Mouse (Mus musculus) liver, embryonic 12.5 days (tissue): ENCODE results near the gene Lexm. TPM values are rescaled to one million over a fixed set of nuclear protein-coding genes. Genes with fewer than 3 reads are reported as not detected.

Experiments
- ATAC-seq: fragments of 200-750 bp; cut with Nextera tagmentation; 2 replicates; pipeline ENCODE4 v1.8.0; 2017; ENCODE audit warnings: moderate number of reproducible peaks, mild to moderate bottlenecking, moderate library complexity
- H3K27ac ChIP-seq: fragments of 300-500 bp; sonication (generic); 2 replicates; pipeline ENCODE4 v1.5.1; 2016; ENCODE audit warnings: mild to moderate bottlenecking
- H3K27me3 ChIP-seq: fragments of 300-500 bp; sonication (generic); replicated peaks from 2 replicates; pipeline ENCODE4 v1.6.1; 2016; ENCODE audit warnings: mild to moderate bottlenecking, moderate library complexity
- H3K36me3 ChIP-seq: fragments of 300-500 bp; sonication (generic); 2 replicates; pipeline ENCODE4 v1.6.1; 2016; ENCODE audit warnings: mild to moderate bottlenecking, moderate library complexity
- H3K4me1 ChIP-seq: fragments of 300-500 bp; sonication (generic); 2 replicates; pipeline ENCODE4 v1.6.1; 2016
- H3K4me2 ChIP-seq: fragments of 300-500 bp; sonication (generic); 2 replicates; pipeline ENCODE4 v1.6.1; 2016; ENCODE audit warnings: mild to moderate bottlenecking, moderate library complexity
- H3K4me3 ChIP-seq: fragments of 300-500 bp; sonication (generic); 2 replicates; pipeline ENCODE4 v1.5.1; 2016; ENCODE audit warnings: mild to moderate bottlenecking, moderate library complexity
- H3K9ac ChIP-seq: fragments of 300-500 bp; sonication (generic); 2 replicates; pipeline ENCODE4 v1.6.1; 2016; ENCODE audit warnings: mild to moderate bottlenecking, moderate library complexity
- H3K9me3 ChIP-seq: fragments of 300-500 bp; sonication (generic); replicated peaks from 2 replicates; pipeline ENCODE4 v1.6.1; 2016; ENCODE audit warnings: mild to moderate bottlenecking, moderate library complexity
- WGBS: fragments of 180-500 bp; shearing (Covaris S2); methylation state at CpG from one replicate; pipeline ENCODE4 v1.1.7; 2016; ENCODE audit not compliant: insufficient replicate concordance; 5-methylcytosine and 5-hydroxymethylcytosine counted together
- polyA plus RNA-seq: library from polyadenylated mRNA; unstranded; fragments of >200 nt; fragmentation: Nextera tagmentation; extraction: Ambion mirVana; gene quantifications from 2 replicates; pipeline ENCODE4 v1.2.1, GENCODE M21; 2016

Gene Lexm
- polyA plus RNA-seq, 1 experiment from 2014 or later = 0.26 TPM

DNA sequence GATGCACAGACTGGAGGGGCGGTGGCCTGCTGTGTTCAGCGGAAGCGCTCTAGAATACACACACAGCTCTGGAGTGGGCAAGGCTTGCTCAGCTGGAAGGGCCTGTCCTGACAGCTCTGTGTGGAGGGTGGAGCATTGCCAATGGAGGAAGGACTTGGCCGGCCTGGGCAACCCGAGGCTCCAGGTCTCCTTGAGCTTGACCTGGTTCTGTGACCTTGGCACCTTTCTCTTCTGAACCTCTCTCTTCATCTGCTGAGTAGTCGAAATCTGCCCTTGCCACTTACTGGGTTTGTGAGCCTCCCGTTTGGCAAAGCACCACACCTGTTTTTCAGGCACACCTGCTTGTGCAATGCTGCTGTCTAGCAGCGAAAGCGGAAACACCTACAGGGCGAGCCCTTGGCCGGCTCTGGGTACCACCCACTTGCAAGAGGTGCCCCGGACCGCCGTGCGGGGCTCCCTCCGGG, 5.0 kb upstream of the Lexm start, which contains the start of gene Ttc22:
Gene Ttc22, plus strand, starts transcription at position 403 of the 464 bp plus-strand sequence.
- peaks cover 10% of the 10 kb centered on the region for H3K4me1 ChIP-seq
- no peak within 1 kb of the TSS for H3K9ac ChIP-seq
- peaks cover 83% of the 10 kb centered on the region for H3K27me3 ChIP-seq
- H3K4me3 ChIP-seq = no peak within 1 kb of the TSS
- H3K36me3 ChIP-seq = no peaks in the 10 kb centered on the region
- H3K27ac ChIP-seq = no peak within 1 kb of the TSS
- H3K4me2 ChIP-seq = no peak within 1 kb of the TSS
- no peaks in the 10 kb centered on the region for H3K9me3 ChIP-seq
- no peak for ATAC-seq
- WGBS = 22% methylated on average over 16 of the region's 16 CpGs

DNA sequence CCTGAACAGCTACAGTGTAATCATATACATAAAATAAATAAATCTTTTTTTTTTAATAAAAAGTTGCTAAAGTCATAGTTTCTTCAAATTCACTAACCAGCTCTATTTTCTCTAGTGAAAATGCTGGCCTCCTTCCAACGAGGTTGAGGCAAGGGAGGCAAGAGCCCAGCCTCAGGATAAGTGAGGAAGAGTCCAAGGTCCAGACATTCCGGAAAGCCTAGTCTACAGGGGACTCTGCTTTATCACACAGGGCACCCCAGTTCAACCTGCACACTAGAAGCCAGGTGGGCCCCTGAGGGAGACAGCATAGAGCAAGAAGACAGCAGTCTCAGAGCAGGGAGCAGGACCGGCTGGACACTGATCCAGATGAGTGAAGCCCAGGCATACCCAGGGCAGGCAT, 4.4 kb upstream of the Lexm start:
- Histone ChIP-seq H3K9ac (no peak overlapping the region), H3K9me3 (no peaks in the 10 kb centered on the region), H3K27ac (no peak overlapping the region), H3K4me3 (no peak overlapping the region), H3K27me3 (peaks cover 80% of the 10 kb centered on the region), H3K36me3 (no peaks in the 10 kb centered on the region), H3K4me1 (peaks cover 15% of the 10 kb centered on the region), H3K4me2 (no peak overlapping the region)
- no peak for ATAC-seq
- 48% methylated on average over 3 of the region's 3 CpGs for WGBS

DNA sequence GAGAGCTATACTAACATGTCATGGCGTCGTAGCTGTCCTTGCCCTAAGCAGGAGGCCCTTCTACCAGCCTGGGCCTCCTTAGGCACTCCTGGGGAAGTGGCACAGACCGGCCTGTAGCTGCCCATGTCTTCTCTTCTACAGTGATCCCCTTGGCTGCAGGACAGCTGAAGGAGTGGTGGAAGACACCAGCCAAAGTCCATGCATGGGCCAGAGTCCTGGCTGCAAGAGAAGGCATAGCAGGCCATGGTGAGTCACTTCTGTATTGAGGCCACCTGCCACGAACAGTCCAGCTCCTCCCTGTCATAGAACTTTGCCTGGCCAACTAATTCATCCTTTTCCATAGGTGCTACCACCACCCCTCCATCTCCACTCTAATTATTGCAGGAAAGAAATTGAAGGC, 1.9 kb upstream of the Lexm start:
- Histone ChIP-seq H3K4me3 (no peak overlapping the region), H3K9ac (no peak overlapping the region), H3K9me3 (no peaks in the 10 kb centered on the region), H3K4me1 (peaks cover 36% of the 10 kb centered on the region), H3K36me3 (no peaks in the 10 kb centered on the region), H3K27ac (no peak overlapping the region), H3K27me3 (peaks cover 70% of the 10 kb centered on the region), H3K4me2 (no peak overlapping the region)
- WGBS = 80% methylated on average over 4 of the region's 4 CpGs
- no peak for ATAC-seq

DNA sequence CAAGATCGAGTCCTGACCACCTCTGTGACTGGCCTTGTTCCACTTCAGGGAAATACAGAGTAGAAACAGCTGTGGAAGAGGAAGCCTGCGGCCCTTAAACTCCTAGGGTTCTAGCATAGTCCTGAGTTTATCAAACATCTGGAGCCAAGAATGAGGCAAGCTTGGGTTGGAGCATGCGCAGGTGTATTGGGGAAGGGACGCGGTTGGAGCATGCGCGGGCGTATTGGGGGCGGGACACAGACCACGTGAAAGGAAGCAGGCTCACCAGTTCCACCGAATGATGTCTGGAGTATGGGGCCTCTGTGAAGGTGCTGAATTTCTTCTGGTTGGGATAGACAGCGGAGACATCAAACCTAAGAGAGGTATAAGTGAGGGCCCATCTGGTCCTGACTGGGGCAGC, 1.4 kb downstream of the Lexm start:
- no peak for ATAC-seq
- peaks cover 51% of the 10 kb centered on the region for H3K27me3 ChIP-seq
- peak overlapping the region; percentile 84; the same call in 1 of the 2 replicates for H3K27ac ChIP-seq
- H3K4me3 ChIP-seq = no peak overlapping the region
- H3K9ac ChIP-seq = peak overlapping the region; percentile 29; the same call in 1 of the 2 replicates
- 66% methylated on average over 12 of the region's 12 CpGs for WGBS
- H3K4me1 ChIP-seq = peaks cover 52% of the 10 kb centered on the region
- H3K9me3 ChIP-seq = no peaks in the 10 kb centered on the region
- 0 out of 2 replicates have a peak overlapping the region, but pooled peaks have one; percentile 6 for H3K4me2 ChIP-seq
- H3K36me3 ChIP-seq = no peaks in the 10 kb centered on the region

DNA sequence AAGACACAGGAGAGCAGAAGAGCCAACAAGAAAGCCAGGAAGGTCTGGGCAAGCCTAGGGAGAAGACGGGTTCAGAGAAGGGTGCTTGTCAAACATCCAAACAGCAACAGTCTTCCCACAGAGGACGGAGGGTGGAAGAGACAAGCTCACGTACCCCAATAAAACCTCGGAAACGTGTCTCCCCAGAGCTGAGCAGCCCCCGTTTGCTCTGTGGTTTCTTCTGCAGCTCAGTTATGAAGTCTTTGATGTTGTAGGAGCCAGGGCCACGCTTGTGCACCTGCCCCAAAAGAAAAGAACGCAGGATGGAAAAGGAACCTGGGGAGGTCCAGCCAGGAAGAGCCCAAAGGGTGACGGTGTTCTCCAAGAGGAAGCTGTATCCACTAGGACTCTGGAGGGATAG, 2.2 kb downstream of the Lexm start:
- no peak for ATAC-seq
- Histone ChIP-seq H3K27ac (peak overlapping the region; percentile 84; the same call in 1 of the 2 replicates), H3K27me3 (peaks cover 48% of the 10 kb centered on the region), H3K4me3 (no peak overlapping the region), H3K36me3 (no peaks in the 10 kb centered on the region), H3K9ac (peak overlapping the region; percentile 29), H3K4me2 (no peak overlapping the region), H3K4me1 (peaks cover 52% of the 10 kb centered on the region), H3K9me3 (no peaks in the 10 kb centered on the region)
- WGBS = 61% methylated on average over 9 of the region's 9 CpGs

DNA sequence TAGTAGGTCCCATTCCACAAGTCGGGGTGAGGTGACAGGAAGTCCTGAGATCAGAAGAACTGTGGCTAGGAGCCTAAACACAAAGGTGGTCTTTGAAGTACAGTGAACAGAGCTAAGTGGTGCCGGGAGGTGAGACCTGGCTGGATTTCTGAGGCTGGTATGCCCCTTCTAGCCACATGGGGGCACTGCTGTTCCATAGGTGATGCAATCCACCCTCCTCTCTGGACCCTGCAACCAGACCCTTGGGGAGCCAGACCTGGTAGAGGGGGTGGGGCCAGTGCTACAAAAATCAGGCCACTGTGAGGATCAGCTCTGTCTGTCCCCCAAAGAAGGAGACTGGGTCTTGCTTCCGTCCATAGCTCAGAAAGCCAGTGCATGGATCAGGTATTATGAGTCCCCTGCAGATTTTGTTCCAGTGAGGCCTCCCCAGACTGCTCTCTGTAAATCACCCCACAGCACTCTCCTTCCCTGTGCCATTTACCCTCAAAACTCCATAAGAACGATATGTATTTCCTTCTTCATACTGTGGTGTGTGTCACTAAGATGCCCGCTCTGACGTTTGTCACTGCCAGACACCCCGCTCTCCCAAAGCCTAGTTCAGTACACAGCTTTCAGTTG, 2.8 kb downstream of the Lexm start:
- H3K27me3 ChIP-seq = peaks cover 43% of the 10 kb centered on the region
- H3K4me3 ChIP-seq = peak overlapping the region; percentile 20; the same call in 1 of the 2 replicates
- peak overlapping the region; percentile 60 for H3K4me2 ChIP-seq
- no peaks in the 10 kb centered on the region for H3K36me3 ChIP-seq
- ATAC-seq = peak; percentile 57
- 35% methylated on average over 7 of the region's 7 CpGs for WGBS
- peak overlapping the region; percentile 84 for H3K27ac ChIP-seq
- H3K9ac ChIP-seq = peak overlapping the region; percentile 66
- peaks cover 52% of the 10 kb centered on the region for H3K4me1 ChIP-seq
- no peaks in the 10 kb centered on the region for H3K9me3 ChIP-seq

DNA sequence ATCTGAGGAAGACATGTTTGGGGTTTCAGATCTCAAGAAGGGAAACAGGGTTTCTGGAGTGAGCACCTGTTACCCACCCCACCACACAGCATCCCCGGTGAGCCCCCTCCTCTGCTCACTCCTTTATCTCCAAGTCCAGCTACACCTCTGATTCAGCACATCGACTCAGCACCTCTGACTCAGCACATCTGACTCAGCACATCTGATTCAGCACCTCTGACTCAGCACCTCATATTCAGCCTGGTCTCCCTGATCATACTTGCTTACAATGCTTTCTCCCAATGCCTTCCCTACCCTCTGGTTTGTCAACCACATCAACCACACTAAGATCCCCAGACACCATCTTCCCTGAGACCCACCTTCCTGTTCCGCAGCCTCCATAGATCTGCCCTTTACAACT, 3.5 kb downstream of the Lexm start:
- Histone ChIP-seq H3K4me2 (peak overlapping the region; percentile 60), H3K9ac (peak overlapping the region; percentile 66), H3K4me1 (peaks cover 52% of the 10 kb centered on the region), H3K27ac (peak overlapping the region; percentile 84), H3K27me3 (peaks cover 43% of the 10 kb centered on the region), H3K36me3 (no peaks in the 10 kb centered on the region), H3K4me3 (peak overlapping the region; percentile 20; the same call in 1 of the 2 replicates), H3K9me3 (no peaks in the 10 kb centered on the region)
- ATAC-seq = peak; percentile 80
- WGBS = 41% methylated on average over 3 of the region's 3 CpGs

DNA sequence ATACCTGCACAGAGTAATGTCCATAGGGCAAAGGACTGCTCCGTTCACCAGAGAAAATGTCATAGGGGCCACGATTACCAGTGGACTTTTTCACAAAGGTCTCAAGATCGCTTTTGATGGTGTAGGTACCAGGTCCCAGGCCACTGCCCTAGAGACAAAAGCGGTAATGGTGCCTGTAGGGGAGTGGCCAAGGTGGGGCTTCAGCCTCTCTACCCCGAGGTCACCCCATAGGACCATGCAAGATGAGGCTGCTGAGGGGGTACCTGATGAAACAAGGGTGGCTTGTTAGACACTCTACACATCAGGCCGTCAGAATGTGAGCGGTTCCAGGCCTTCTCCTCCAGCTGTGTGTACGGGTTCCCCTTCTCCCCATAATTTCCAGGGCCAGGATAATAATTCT, 3.9 kb downstream of the Lexm start:
- no peaks in the 10 kb centered on the region for H3K36me3 ChIP-seq
- H3K4me3 ChIP-seq = no peak overlapping the region
- H3K27me3 ChIP-seq = peaks cover 43% of the 10 kb centered on the region
- peak overlapping the region; percentile 73 for H3K27ac ChIP-seq
- H3K9me3 ChIP-seq = no peaks in the 10 kb centered on the region
- H3K4me1 ChIP-seq = peaks cover 52% of the 10 kb centered on the region
- H3K4me2 ChIP-seq = peak overlapping the region; percentile 60; the same call in 1 of the 2 replicates
- 68% methylated on average over 8 of the region's 8 CpGs for WGBS
- ATAC-seq = peak; percentile 40; the same call in 1 of the 2 replicates
- H3K9ac ChIP-seq = no peak overlapping the region

DNA sequence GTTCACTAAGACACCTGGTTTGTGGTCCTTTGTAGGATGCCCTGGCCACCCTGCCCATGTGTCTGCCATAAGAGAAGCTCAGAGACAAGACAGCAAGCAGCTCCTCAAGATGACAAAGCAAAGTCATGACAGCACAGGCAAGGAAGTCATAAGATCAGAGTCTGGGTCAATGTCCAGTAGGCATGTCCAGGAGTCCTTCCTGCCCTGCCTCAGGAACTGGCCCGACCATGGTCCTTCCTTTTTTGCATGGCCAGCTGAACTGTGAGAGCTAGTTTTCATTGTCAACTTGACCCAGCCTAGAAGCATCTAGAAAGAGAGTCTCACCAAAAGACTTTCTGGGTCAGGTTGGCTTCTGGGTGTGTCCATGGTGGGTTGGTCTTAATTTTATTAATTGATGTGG, 9.1 kb downstream of the Lexm start:
- Histone ChIP-seq H3K4me1 (peaks cover 12% of the 10 kb centered on the region), H3K9ac (no peak overlapping the region), H3K4me3 (no peak overlapping the region), H3K4me2 (no peak overlapping the region), H3K9me3 (no peaks in the 10 kb centered on the region), H3K27ac (no peak overlapping the region), H3K27me3 (peaks cover 10% of the 10 kb centered on the region; the same call in 1 of the 2 replicates), H3K36me3 (no peaks in the 10 kb centered on the region)
- WGBS = 75% methylated on average over 1 of the region's 1 CpGs
- ATAC-seq = no peak

DNA sequence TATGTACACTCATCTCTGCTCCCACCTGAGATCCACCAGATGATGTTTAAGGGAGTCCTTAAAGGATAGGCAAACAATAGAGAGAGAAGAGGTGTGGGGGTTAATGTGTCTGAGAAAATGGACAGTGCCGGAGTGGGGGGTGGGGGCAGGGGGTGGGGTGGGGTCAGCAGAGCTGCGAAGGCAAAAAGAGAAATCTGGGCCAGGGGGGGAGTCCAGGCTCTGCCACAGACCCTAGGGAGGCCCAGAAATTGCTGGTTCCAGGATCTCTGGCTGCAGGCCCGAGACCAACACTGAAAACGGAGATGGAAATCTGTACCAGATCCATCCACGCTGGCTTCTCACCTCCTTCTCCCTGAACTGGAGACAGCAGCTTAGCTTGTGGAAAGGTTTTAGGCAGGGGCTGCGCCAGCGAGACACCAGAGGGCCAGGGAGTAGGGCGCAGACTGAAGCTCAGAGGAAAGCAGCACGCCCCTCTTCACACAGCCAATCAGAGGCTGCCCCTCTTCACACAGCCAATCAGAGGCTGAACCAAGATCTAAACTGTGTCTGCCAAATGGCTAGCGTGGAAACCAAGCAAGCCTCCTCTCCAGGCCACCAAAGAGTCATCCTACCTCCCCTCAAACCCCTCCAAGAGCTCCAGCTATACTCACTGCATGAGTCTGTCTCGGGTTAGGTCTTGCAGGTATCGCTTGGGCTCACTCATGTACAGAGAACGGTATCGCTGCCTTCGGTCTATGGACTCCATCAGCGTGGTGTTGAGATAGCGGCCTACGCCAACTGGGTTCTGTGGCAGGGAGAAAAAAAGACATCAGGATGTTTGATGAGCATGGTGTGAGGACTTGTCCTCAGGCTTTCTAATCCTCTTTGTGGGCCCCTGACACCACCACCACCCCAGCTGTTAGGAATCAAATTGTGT, 10.1 kb downstream of the Lexm start:
- H3K4me2 ChIP-seq = peak overlapping the region; percentile 45
- H3K27ac ChIP-seq = no peak overlapping the region
- WGBS = 37% methylated on average over 18 of the region's 18 CpGs
- ATAC-seq = peak; percentile 91
- peaks cover 5% of the 10 kb centered on the region; the same call in 1 of the 2 replicates for H3K4me1 ChIP-seq
- H3K27me3 ChIP-seq = peaks cover 8% of the 10 kb centered on the region; the same call in 1 of the 2 replicates
- H3K4me3 ChIP-seq = no peak overlapping the region
- H3K9ac ChIP-seq = no peak overlapping the region
- no peaks in the 10 kb centered on the region for H3K36me3 ChIP-seq
- H3K9me3 ChIP-seq = no peaks in the 10 kb centered on the region

DNA sequence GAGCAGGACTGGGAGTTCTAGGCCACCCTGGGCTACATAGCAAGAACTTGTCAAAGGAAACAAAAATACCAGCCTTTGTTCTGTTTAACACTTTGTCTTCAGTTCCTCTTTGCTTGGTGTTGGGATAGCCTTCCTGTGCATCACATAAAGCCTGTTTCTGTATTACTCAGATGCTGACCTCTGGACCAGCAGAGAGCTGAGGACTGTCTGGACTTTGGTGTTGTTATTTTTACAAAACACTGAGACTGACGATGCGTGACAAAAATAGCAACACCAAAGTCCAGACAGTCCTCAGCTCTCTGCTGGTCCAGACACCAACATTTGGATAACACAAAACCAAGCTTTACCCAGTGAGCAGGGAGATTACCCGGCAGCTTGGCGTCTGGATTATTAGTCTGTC, 16.3 kb downstream of the Lexm start:
- H3K27ac ChIP-seq = no peak overlapping the region
- 0 out of 2 replicates have a peak, but pooled peaks cover 5% of the 10 kb centered on the region for H3K9me3 ChIP-seq
- no peak overlapping the region for H3K9ac ChIP-seq
- H3K4me1 ChIP-seq = 0 out of 2 replicates have a peak, but pooled peaks cover 2% of the 10 kb centered on the region
- no peaks in the 10 kb centered on the region for H3K36me3 ChIP-seq
- 72% methylated on average over 4 of the region's 4 CpGs for WGBS
- ATAC-seq = no peak
- no peaks in the 10 kb centered on the region for H3K27me3 ChIP-seq
- H3K4me2 ChIP-seq = no peak overlapping the region
- no peak overlapping the region for H3K4me3 ChIP-seq

DNA sequence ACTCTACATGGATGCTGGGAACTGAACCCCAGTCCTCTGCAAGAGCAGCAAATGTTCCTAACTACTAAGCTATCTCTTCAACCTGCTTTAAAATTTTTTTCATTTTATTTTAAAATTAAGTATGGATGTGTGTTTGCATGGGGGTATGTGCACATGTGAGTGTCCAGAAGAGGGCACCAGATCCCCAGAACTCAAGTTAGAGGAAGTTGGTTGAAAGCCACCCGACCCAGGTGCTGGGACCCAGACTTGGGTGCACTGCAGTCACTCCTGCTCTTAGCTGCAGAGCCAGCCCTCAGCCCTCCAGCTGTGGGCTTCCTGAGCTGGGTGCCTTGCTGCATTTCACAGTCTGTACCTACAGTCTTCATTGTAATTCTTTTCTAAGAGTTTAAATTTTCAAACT, 17.6 kb downstream of the Lexm start:
- 0 out of 2 replicates have a peak, but pooled peaks cover 5% of the 10 kb centered on the region for H3K9me3 ChIP-seq
- WGBS = 33% methylated on average over 1 of the region's 1 CpGs
- no peak overlapping the region for H3K27ac ChIP-seq
- no peaks in the 10 kb centered on the region for H3K27me3 ChIP-seq
- no peak overlapping the region for H3K4me3 ChIP-seq
- no peak for ATAC-seq
- no peaks in the 10 kb centered on the region for H3K36me3 ChIP-seq
- 0 out of 2 replicates have a peak, but pooled peaks cover 2% of the 10 kb centered on the region for H3K4me1 ChIP-seq
- H3K4me2 ChIP-seq = no peak overlapping the region
- H3K9ac ChIP-seq = no peak overlapping the region
